Mouse (Mus musculus) MEL (cell line): ENCODE measurements around the gene Tmem14c.

Source experiments
- CTCF ChIP-seq, 3 experiments: IDR thresholded peaks in 2 of 3; conservative IDR thresholded peaks in 1 of 3; 2 replicates each; pipeline ENCODE4 v1.5.1; 2011 to 2012; ENCODE audit warnings: low read length in 3 of 3, low read depth in 2 of 3, mild to moderate bottlenecking in 2 of 3, improper control_type of control experiment in 1 of 3, inconsistent platforms in 1 of 3, mixed read lengths in 1 of 3, moderate library complexity in 1 of 3; ENCODE audit not compliant: control insufficient read depth in 1 of 3, insufficient read depth in 1 of 3, poor library complexity in 1 of 3, severe bottlenecking in 1 of 3
- ELF1 ChIP-seq: IDR thresholded peaks from 2 replicates; pipeline ENCODE4 v1.6.1; 2014; ENCODE audit warnings: low read depth, mild to moderate bottlenecking, inconsistent platforms, low read length, improper control_type of control experiment, moderate library complexity
- GABPA ChIP-seq: IDR thresholded peaks from 2 replicates; pipeline ENCODE4 v1.6.1; 2012; ENCODE audit warnings: low read depth, mild to moderate bottlenecking, inconsistent platforms, low read length, improper control_type of control experiment, moderate library complexity
- GATA1 ChIP-seq: IDR thresholded peaks from 2 replicates; pipeline ENCODE4 v1.6.1; 2011; ENCODE audit warnings: low read depth, low read length, improper control_type of control experiment
- MAFK ChIP-seq: IDR thresholded peaks from 2 replicates; pipeline ENCODE4 v1.6.1; 2011; ENCODE audit warnings: low read depth, mild to moderate bottlenecking, low read length, improper control_type of control experiment, borderline replicate concordance
- POLR2A ChIP-seq, 2 experiments: IDR thresholded peaks; 2 replicates each; pipeline ENCODE4 v1.6.1; 2011 to 2012; ENCODE audit warnings: low read length in 2 of 2, mild to moderate bottlenecking in 2 of 2, control low read depth in 1 of 2, improper control_type of control experiment in 1 of 2, low read depth in 1 of 2, moderate library complexity in 1 of 2; ENCODE audit not compliant: control insufficient read depth in 1 of 2, insufficient read depth in 1 of 2, poor library complexity in 1 of 2
- TCF12 ChIP-seq: IDR thresholded peaks from 2 replicates; pipeline ENCODE4 v1.6.1; 2014; ENCODE audit warnings: low read depth, mild to moderate bottlenecking, inconsistent platforms, low read length, improper control_type of control experiment, moderate library complexity
- ZNF384 ChIP-seq: IDR thresholded peaks from 2 replicates; pipeline ENCODE4 v1.6.1; 2012; ENCODE audit warnings: low read depth, mild to moderate bottlenecking, inconsistent platforms, low read length, improper control_type of control experiment

- TF ChIP-seq TCF12 (no peak), CTCF (IDR thresholded peaks at IDR 0.05 in 2 of 3, conservative IDR thresholded peaks at IDR 0.05 in 1 of 3; ENCODE audit: control insufficient read depth in 1 of 3, insufficient read depth in 1 of 3, low read depth in 2 of 3, low read length in 3 of 3, poor library complexity in 1 of 3, severe bottlenecking in 1 of 3) (no peak), GATA1 (no peak), GABPA (no peak), POLR2A (IDR thresholded peaks at IDR 0.05; ENCODE audit: control insufficient read depth in 1 of 2, insufficient read depth in 1 of 2, low read depth in 1 of 2, low read length in 2 of 2, poor library complexity in 1 of 2) (no peak), ELF1 (no peak), MAFK (no peak), ZNF384 (no peak)
Measured at GRCm38 (mm10) chr13:41006244-41006643, 9.8 kb upstream of the Tmem14c start.
